Mouse (Mus musculus) testis, adult 2 months (tissue): ENCODE results near the gene Ahcyl2.

Experiments
- CTCF ChIP-seq: fragments of 200-500 bp; IDR thresholded peaks from 2 replicates; pipeline ENCODE4 v1.5.1; 2012; ENCODE audit warnings: low read depth, mild to moderate bottlenecking, inconsistent platforms, low read length, moderate library complexity; ENCODE audit not compliant: control insufficient read depth, insufficient read depth, insufficient replicate concordance
- POLR2A ChIP-seq: fragments of 200-500 bp; IDR thresholded peaks from 2 replicates; pipeline ENCODE4 v1.6.1; 2012; ENCODE audit warnings: low read depth, mild to moderate bottlenecking, inconsistent platforms, low read length, moderate library complexity; ENCODE audit not compliant: control insufficient read depth

- no peak for TF ChIP-seq CTCF
- no peak for TF ChIP-seq POLR2A
Observed at GRCm38 (mm10) chr6:29958669-29959068, 190.9 kb downstream of the Ahcyl2 start.
